Mouse (Mus musculus): Measurements from ENCODE around the gene Elof1.
A peak's percentile ranks its signal among the peaks of the same experiment; 100 is the strongest.

Elof1 gene

GRCm38 (mm10) chr9:22136765-22137547, 20.0 kb upstream of the Elof1 start:
- DNase-seq (ENCODE audit: low spot score in 2 of 2), result no peak

DNA sequence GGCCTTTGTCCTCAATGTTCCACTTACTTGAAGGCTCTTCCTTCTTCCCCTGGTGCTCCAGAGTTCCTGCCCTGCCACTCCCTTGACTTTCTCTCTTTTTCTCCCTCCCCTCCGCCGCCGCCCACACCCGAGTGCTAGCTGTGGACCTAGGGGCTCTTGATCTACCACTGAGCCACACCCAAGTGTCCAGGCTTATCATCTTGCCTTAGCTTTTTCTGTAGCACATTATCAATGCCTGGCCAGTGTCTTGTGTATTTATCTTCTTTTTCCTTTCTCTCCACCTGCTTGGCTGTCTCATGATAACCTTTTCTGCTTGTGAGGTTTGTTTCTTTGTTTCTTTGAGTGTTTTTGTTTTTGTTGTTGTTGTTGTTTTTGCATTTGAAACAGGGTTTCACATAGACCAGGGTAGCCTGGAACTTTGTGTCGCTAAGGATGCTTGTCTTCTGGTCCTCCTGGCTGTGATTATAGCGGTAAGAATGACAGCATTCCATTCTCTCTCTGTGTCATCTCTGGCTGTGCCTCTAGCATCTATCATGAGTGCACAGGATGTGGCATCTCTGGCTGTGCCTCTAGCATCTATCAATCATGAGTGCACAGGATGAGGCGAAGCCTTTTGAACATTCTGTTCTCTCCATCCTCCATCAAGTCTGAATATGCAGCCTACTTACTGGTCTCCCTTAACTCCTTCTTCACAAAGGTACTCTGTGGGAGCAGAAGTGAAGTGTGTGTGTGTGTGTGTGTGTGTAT, 18.8 kb upstream of the Elof1 start, which contains the start of gene Acp5:
TSS of gene Acp5 (minus strand) at position 68 of the 747 bp plus-strand sequence.
- no peak for DNase-seq (ENCODE audit: low spot score in 2 of 2)

- no peak for DNase-seq (ENCODE audit: low spot score in 2 of 2)
Measured at GRCm38 (mm10) chr9:22134988-22135643, 18.1 kb upstream of the Elof1 start.

DNA sequence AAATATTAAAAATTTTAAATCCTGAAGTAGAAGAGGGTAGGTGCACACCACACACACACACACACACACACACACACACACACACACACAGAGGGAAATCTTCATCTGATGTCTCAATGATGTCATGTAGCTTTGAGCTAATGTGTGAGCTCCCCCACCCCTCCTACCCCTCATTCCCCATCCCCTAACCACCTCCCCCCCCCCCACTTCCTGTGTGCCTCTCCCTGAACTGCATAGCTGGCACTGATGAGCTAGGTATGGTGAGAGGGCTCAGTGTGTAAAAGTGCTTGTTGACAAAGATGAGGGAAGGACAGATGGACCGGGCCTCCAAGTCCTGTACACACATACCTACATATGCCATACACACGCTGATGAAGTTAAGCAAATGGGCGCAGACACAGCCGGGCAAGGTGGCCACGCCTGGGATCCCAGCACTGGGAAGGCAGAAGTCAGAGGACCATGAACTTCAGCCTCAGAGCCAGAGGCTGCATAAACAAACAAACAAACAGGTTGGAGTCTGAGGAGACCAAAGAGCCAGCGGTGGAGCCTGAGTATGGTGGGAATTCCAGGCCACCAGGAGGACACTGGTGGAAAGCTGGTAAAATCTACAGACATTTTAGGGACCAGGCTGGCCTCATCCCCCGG, 17.4 kb upstream of the Elof1 start:
- DNase-seq (ENCODE audit: low spot score in 2 of 2), result no peak

DNA sequence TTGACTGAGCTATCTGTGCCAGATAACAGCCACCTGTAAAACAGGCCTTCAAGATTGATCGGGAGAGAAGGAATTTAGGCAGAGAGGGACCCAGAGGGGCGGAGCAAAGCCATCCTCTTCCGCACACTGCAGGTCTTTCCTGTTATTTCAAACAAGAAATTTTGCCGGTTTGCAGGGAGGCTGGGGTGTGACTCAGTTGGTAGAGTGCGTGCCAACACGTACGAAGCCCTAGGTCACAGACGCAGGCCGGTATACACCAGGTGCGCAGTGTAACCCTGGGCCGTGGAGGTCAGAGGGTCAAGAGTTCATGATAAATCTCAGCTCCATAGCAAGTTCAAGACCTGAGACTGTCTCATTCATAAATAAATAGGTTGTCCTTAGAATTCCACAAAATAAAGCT, 15.2 kb upstream of the Elof1 start:
- DNase-seq (ENCODE audit: low spot score in 2 of 2), result no peak

GRCm38 (mm10) chr9:22131226-22131981, 14.4 kb upstream of the Elof1 start:
- no peak for DNase-seq (ENCODE audit: low spot score in 2 of 2)

DNA sequence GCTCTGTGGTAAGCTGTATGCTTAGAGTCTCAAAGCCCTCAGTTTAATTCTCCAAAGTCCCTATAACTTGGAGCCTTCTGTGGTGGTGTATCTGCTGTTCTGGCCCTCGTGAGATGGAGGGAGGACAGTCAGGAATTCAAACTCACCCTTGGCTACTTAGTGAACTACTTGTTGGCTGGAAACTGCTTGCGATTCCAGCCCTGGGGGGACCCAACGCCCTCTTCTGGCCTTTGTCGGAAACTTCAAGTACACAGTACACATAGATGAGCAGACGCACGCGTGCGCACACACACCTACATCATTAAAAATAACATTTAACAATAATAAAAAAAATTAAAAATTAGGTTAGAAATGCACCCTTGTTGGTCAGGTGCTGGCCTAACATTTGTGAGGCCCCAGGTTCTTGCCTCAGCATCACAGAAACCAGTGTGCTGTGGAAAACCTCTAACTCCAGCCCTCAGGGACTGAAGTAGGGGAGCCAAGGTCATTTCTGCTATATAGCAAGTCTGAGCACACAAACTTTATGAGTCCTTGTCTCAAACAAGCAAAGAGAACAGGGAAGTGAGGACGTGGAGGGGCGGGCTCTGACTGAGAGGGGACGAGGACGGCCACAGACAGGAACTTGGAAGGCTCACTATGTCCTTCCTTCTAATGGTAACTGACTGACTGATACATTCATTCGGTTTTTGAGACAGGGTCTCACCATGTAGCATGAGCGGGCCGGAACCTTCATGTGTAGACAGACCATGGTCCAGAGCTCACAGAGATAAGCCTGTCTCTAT, 8.5 kb upstream of the Elof1 start:
- DNase-seq (ENCODE audit: low spot score in 2 of 2), result no peak

DNA sequence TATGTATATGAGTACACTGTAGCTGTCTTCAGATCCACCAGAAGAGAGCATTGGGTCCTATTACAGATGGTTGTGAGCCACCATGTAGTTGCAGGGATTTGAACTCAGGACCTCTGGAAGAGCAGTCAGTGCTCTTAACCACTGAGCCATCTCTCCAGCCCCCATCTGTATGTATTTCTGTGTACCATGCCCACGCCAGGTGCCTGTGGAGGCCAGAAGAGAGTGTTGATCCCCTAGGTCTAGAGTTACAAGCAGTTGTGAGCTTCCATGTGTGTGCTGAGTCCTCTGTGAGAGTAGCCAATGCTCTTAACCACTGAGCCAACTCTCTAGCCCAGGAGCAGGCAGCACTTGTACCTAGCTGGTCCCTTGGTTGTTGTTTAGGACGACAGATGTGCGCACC, 7.2 kb upstream of the Elof1 start:
- DNase-seq (ENCODE audit: low spot score in 2 of 2), result no peak

DNA sequence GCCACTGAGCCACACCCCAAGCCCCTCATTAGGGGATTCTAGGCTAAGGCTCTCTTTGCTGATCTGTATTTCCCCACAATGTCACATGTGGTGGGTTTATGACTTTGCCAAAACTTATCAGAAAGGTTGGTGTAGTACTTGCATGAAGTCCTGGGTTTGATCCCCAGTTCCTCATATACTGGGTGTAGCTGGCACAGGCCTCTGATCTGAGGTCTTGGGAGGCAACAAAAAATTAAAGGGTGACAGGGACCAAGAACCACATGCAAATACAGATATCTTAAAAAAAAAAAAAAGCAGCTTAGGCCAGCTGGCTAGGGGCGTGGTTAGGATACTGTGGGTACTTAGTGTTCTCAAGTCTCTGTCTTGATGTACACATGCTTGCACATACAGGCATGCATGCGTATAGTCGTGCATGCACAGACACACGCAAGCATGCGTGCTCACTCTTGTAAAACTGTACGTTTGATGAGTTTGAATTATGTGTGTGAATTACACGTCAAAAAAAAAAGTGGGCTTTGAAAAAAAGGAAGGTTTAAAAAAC, 6.2 kb upstream of the Elof1 start:
- no peak for DNase-seq (ENCODE audit: low spot score in 2 of 2)

GRCm38 (mm10) chr9:22122005-22122404, 5.0 kb upstream of the Elof1 start:
- no peak for DNase-seq (ENCODE audit: low spot score in 2 of 2)

GRCm38 (mm10) chr9:22121545-22121944, 4.6 kb upstream of the Elof1 start:
- DNase-seq (ENCODE audit: low spot score in 2 of 2), result no peak

GRCm38 (mm10) chr9:22119543-22119942, 2.6 kb upstream of the Elof1 start:
- DNase-seq (ENCODE audit: low spot score in 2 of 2), result peak; percentile 52 to 54

DNA sequence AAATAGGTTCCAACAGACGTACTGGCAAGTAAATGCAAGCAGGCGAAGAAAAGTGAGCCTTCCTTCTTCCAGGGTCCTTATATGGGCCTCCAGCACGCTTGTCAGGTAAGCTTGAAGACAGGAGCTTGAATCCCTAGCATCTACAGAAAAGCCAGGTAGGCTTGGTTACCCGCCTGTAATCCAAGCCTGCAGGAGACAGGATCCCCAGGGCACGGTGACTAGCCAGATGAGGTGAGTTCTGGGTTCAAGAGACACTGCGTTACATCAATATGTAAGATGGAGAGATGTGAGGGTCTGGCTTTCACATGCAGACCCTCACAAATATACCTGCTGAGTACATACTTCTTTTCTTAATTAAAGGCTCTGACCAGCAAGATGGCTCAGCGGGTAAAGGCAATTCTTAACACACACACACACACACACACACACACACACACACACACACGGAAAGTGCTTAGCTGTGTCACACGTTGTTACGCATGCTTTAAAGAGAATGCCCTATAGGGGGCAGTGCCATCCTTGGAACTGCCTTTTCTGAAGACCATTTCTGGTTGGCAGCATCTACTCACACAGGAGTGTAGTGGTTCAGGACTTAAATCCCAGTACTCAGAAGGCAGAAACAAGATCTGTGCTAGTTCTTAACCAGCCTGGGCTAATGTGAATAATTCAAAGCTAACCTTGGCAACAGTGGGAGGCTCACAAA, 933 bp upstream of the Elof1 start:
- DNase-seq (ENCODE audit: low spot score in 2 of 2), result peak; percentile 36 to 46

- DNase-seq (ENCODE audit: low spot score in 2 of 2), result peak in 1 of 2 experiments; percentile 15
Measured at GRCm38 (mm10) chr9:22116086-22116485, 886 bp downstream of the Elof1 start.

GRCm38 (mm10) chr9:22115635-22116034, 1.3 kb downstream of the Elof1 start:
- DNase-seq (ENCODE audit: low spot score in 2 of 2), result no peak

DNA sequence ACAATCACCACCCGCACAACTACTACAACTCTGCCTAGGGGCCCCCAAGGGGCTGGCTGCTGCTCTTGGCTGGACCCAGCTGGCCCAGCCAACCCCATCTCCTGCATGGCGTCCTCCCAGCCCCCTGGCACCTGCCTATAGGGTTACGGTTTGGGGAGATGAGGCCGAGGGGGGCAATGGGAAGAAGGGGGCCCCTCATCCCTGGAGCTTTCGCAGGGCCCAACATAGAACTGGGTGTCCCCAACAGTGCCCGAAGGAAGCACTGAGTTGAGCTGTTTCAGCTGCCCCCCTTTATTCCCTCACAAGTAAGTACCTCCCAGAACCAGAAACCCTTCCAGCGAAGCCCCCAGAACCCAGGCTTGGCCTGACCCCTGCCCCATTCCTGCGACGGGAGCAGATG, 8.8 kb downstream of the Elof1 start:
- no peak for DNase-seq (ENCODE audit: low spot score in 2 of 2)

GRCm38 (mm10) chr9:22099922-22100321, 17.1 kb downstream of the Elof1 start:
- no peak for DNase-seq (ENCODE audit: low spot score in 2 of 2)

- DNase-seq (ENCODE audit: low spot score in 2 of 2), result no peak
Measured at GRCm38 (mm10) chr9:22098993-22099696, 17.8 kb downstream of the Elof1 start, which contains the start of gene Cnn1. Gene Cnn1, plus strand, starts transcription at chr9:22099216.

- peak; percentile 81 to 82 for DNase-seq (ENCODE audit: low spot score in 2 of 2)
Measured at GRCm38 (mm10) chr9:22095854-22096307, 21.1 kb downstream of the Elof1 start.

Measured in right cerebral cortex, adult 2 months (tissue).